Mouse (Mus musculus) erythroblast, embryonic 14.5 days (primary cell): ENCODE measurements around the gene Cbx6.

ENCODE experiments used
- GATA1 ChIP-seq: IDR thresholded peaks from 2 replicates; pipeline ENCODE4 v1.6.1; 2012; ENCODE audit warnings: low read length, inconsistent platforms, mixed read lengths
- TAL1 ChIP-seq: IDR thresholded peaks from 3 replicates; pipeline ENCODE4 v1.6.1; 2012; ENCODE audit warnings: low read length, inconsistent platforms, mixed read lengths

DNA sequence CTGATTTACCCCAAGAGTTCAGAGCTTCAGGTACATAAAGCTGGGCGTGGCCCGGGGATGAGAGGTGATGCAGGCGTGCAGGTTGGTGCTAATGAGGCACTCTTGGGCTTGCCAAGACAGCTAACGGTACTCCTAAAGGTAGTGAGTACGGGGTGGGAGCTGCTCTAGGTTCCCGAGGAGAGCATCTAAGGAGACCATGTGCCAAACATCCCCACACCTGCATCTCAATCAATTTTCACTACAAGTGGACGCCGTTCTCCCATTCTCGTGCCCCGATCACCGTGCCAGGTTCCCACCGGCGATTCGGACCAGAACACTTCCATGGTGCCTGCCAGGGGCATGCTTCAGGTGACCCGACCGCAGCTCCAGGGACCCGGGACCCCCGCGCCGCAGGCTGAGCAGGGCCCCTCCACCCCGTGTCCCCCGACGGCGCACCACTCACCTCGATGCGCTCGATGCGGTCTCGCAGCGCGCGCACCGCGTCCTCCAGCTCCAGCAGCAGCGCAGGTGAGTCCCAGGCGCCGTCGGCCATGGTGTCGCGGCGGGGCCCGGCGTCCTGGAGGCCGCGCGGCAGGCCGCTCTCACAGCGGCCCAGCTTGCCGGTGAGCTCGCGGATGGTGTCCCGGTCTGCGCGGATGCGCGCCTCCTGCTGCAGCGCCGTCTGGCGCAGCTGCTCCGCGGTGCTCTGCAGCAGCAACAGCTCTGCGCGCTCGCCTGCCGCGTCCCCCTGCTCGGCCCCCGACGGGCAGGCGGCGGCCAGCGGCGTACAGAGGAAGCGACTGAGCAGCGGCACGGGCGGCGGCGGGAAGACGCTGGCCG is 30.7 kb downstream of the Cbx6 start:
- no peak for TF ChIP-seq TAL1
- TF ChIP-seq GATA1: no peak
